Mouse (Mus musculus) hematopoietic stem cell, adult 5-6 weeks (primary cell): ENCODE measurements around the gene Cops2. TPM values are rescaled to one million over a fixed set of nuclear protein-coding genes. Genes with fewer than 3 reads are reported as not detected.

Experiments
- ATAC-seq, 2 experiments: fragments of 125-278 bp in 1 of 2; replicated peaks in 1 of 2; 2 replicates each; pipeline ENCODE4 v1.8.0; 2016 to 2017; ENCODE audit warnings: inconsistent platforms in 2 of 2, mild to moderate bottlenecking in 2 of 2, moderate number of reproducible peaks in 2 of 2, low read depth in 1 of 2, moderate TSS enrichment in 1 of 2; ENCODE audit not compliant: low FRiP score in 2 of 2, poor library complexity in 2 of 2, severe bottlenecking in 2 of 2, insufficient read depth in 1 of 2, low TSS enrichment in 1 of 2
- total RNA-seq: library from RNA; stranded (forward); fragments of 172-1452, 232-1000 nt; gene quantifications from 2 replicates; pipeline ENCODE4 v1.2.3, GENCODE M21; 2017

Cops2 gene
- 193 and 208 TPM in 2 replicates for total RNA-seq

DNA sequence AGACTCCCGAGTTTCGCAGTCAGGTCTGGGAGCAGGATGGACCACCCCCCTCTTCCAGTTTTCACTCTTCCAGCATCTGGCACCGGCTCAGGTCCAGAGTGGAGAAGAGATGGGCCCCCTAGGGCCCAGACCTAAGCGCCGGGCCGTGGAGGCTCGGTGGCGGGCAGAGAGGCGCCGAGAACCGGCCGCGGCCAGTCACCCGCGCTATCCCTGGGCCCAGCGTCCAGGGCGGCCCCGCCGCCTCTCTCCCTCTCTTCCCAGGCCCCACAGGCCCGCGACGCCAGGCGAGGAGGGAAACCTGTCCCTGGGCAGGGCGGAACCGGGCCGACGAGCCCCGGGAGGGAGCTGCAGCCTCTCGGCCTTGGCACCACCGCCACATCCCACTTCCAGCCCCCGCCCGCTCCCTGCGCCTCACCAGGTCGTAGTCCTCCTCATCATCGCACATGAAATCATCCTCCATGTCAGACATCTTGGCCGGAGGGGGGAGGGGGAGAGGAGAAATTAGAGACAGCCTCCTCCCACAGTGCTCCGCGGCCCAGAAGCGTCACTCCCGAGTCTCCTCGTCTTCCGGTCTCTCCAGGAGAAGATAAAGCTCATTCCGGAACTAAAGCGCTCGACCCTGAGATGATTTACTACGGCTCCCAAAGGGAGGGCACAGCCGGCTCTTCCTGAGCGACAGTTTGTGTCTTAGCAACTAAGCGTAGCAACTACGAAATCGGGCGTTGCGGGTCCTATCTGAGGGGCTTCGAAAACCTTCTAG, at the start of gene Cops2, which contains the start of gene Galk2:
Gene Cops2, minus strand, starts transcription at position 619 of the 760 bp plus-strand sequence.
Gene Galk2, plus strand, starts transcription at position 589 of the 760 bp plus-strand sequence.
- ATAC-seq = peak; percentile 99

GRCm38 (mm10) chr2:125907580-125908255, 48.8 kb upstream of the Cops2 start:
- ATAC-seq = no peak

GRCm38 (mm10) chr2:125906407-125907066, 47.6 kb upstream of the Cops2 start:
- ATAC-seq = no peak

DNA sequence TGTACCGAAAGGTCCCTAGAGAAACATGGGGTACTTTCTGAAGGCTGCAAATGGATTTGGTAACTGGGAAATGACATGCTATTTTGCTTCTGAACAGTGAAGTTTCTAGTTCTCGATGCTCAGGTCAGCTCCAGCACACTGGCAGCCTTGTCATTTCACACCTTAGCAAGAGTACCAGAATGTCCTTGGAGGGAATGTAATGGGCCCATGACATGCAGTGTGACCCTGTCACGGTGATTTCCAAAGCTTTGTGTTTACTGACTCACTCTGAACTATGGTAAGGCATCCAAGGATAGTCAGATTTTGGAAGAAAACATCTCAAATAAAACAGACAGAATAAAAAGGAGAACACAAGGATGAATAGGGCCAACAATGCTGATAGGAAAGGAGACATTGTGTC, 42.5 kb upstream of the Cops2 start:
- no peak for ATAC-seq

DNA sequence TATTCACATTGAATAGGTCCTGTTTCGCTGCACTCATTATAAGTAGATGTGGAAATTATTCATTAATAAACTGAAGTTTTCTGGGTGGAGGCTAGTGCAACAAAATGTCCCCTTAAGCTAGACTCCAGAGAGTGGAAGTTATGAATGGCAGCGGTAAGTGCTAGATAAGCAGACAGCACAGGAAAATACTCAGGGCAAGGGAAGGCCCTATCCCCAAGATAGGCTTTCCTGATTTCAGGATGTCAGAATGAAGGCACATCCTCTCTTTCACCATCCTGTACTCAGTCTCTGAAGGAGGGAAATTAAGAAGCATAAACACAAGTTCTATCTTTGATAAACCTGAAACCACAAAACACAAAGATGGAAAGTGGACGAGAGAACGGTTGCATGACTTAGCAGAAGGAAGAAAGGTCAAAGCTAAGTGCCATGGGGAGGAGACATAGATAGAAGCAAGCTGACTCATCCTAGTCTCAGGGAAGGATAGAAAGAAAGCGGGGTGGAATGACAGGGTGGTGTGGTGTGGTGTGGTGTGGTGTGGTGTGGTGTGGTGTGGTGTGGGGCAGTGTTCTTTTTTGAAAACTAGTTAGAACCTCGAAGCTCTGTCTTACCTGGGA, 42.0 kb upstream of the Cops2 start:
- ATAC-seq = peak in 1 of 2 experiments; percentile 58; a peak in 1 of 4 replicates

GRCm38 (mm10) chr2:125896355-125896754, 37.4 kb upstream of the Cops2 start:
- ATAC-seq = no peak

- no peak for ATAC-seq
Measured at GRCm38 (mm10) chr2:125895099-125895498, 36.2 kb upstream of the Cops2 start.

DNA sequence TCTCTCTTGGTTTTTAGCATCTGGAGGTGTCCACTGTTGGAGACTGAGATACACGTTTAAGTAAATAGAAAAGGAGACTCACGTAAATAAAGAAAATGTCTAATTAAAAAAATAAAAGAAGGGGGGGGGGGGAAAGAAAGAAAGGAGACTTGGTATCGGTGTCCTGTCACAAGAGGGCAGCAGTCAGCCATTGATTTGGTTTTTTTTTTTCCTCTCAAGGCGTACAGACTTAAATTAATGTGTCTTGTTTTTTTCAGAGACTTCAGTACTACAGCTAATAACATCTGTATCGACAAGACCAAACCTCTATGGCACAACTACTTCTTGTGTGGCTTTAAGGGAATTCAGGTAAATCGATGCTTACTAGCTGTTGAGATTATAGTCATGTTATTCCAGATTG, 34.2 kb upstream of the Cops2 start:
- no peak for ATAC-seq

GRCm38 (mm10) chr2:125885891-125886576, 27.1 kb upstream of the Cops2 start:
- ATAC-seq = no peak

- no peak for ATAC-seq
Measured at GRCm38 (mm10) chr2:125870159-125870558, 11.2 kb upstream of the Cops2 start.

DNA sequence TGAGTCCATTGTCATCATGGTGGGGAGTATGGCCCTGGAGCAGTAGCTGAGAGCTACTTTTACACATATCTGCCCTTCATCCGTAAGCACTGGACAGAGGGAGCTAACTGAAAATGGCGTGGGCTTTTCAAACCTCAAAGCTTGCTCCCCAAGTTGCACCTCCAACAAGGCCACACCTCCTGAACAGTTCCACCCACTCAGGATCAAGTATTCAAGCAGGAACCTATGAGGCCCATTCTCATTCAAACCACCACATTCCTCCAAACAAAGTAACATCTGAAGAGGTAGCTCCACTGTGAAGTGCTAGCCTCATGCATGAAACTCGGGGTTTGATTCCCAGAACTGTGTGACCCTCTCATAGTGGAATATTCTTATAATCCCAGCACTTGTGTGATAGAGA, 9.4 kb upstream of the Cops2 start:
- no peak for ATAC-seq

GRCm38 (mm10) chr2:125866058-125866740, 7.3 kb upstream of the Cops2 start:
- ATAC-seq = peak; percentile 85 to 89

DNA sequence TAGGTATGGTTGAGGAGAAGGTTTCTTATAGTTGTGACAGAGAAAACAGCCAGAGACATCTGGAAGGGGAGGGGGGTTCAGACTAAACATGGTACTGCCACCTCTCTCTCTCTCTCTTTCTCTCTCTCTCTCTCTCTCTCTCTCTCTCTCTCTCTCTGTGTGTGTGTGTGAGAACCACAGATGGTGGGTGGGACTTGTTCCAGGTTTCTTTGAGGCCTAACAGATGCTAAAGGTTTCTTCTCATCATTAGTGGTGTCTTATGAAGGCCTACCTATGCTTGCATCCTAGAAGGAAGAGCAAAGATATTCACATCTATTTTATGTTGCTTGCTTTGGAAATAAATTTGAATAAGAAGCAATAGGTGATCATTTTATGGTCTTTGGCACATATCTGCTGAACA, 6.6 kb upstream of the Cops2 start:
- ATAC-seq = no peak

DNA sequence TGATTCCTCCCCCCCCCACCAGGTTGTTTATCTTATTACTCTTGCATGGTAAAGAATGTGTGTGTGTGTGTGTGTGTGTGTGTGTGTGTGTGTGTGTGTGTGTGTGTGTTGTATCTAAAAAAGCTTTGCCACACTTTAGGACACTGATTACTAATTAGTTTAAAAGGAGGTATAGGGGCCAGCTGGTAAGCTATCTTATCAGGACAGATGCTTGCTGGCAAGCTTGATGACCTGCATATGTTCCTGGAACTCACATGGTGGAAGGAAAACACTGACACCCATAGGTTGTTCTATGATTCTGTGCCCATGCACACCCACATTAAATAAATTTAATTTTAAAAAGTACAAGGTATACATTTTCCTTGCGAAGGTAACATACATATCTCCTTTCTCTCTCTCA, 5.6 kb upstream of the Cops2 start:
- ATAC-seq = no peak

DNA sequence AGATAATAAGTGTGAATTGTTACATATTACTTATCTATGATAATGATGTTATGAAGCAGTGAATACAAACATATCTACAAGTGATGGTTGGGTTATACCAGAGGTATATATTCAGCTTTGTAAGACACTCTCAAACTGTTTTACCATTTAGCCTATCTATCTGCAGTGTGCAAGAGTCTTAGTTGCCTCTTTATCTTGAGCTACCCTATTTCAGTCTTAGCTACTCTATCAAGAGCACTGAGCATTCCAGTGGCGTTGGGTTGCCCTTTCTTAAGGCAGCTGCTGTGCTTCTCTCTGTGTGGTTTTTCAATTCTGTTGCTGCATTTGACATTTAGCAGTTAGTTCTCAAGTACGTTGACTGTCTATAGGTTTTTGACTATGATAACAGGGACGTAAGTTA, 4.9 kb upstream of the Cops2 start:
- no peak for ATAC-seq

DNA sequence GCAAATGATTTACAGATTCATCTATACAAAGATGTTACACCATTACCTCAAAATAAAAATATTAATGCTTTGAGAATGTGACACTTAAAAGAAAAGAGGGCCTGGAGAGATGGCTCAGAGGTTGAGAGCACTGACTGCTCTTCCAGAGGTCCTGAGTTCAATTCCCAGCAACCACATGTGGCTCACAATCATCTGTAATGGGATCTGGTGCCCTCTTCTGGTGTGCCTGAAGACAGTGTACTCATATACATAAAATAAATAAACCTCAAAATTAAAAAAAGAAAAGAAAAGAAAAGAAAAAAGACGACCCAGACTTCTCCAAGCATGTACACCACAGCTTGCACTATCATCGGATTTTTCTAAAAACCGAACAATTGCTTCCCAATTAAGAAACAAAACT, 1.2 kb downstream of the Cops2 start:
- no peak for ATAC-seq

- no peak for ATAC-seq
Measured at GRCm38 (mm10) chr2:125851237-125851636, 7.7 kb downstream of the Cops2 start.
